Mouse (Mus musculus): ENCODE results near the gene Gnptab.
A peak's percentile ranks its signal among the peaks of the same experiment; 100 is the strongest.
"Not testable (repeated sequence)": the region's sequence is repeated elsewhere in the genome, so short reads cannot be mapped to it uniquely, and the experiment has no call there.

The Gnptab gene

DNA sequence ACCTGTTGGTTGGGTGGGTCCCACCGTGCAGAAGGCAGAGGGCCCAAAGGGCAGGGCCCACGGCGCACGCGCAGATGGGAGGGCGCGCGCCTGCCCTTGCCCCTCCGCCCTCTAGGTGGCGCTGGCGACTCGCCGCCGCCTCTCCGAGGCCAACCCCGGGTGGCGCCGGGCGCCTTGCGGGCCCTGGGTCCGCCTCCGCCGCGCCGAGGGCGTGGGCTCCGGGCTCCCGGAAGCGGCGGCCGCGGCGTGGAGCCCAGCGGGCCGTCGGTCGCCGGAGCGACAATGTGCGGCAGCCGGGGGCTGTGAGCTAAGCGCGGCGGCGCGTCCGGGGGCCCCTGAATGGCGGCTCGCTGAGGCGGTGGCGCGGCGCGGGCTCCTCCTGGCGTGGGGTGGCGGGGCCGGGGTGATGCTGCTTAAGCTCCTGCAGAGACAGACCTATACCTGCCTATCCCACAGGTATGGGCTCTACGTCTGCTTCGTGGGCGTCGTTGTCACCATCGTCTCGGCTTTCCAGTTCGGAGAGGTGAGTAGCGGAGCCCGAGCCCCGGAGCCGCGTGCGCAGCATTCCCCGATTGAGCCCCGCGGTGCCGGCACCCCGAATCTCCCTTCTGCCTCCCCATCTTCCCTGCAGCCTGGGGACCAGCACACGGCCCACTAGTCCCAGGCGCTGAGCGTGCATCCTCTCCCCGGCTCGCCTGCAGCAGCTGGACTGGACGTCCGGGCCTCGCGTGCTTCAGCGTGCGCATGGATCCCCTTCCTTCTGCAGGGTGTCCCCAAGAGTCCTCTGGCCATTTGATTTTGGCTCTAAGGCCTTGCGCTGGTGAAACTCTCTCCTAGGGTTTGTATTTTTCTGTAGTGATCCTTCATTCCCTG lies at the start of gene Gnptab, which contains the start of gene Dram1:
Gene Gnptab (plus strand): TSS at position 120 of the 873 bp plus-strand sequence.
Gene Dram1 (minus strand): TSS at position 68 of the 873 bp plus-strand sequence.
- DNase-seq (ENCODE audit: low read depth, low spot score): peak; percentile 79

- no peak for DNase-seq (ENCODE audit: low read depth, low spot score)
Observed at GRCm38 (mm10) chr10:88330695-88331094, 48.2 kb upstream of the Gnptab start.

- no peak for DNase-seq (ENCODE audit: low read depth, low spot score)
Observed at GRCm38 (mm10) chr10:88340660-88341059, 38.3 kb upstream of the Gnptab start.

DNA sequence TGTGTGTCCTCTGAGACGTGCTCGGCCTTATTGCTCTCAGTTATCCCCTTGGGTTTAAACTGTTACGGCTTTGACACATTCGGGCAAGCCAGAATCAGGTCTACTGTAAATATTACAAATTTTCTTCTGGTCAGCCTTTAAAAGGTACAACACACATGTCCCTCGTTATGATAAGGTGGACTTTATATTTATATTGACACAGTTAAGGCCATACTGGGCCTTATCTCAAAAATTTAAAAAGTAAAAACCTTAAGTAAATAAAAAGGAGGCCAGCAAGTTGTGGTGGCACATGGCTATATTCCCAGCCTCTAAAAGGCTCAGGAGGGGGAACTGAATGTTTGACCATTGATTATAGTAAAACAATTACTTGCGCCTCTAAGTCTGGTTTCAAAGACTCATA lies 37.6 kb upstream of the Gnptab start:
- DNase-seq (ENCODE audit: low read depth, low spot score): no peak

GRCm38 (mm10) chr10:88345899-88346401 lies 33.0 kb upstream of the Gnptab start:
- no peak for DNase-seq (ENCODE audit: low read depth, low spot score)

GRCm38 (mm10) chr10:88346454-88347245 lies 32.3 kb upstream of the Gnptab start:
- DNase-seq (ENCODE audit: low read depth, low spot score): peak; percentile 46

- peak; percentile 97 for DNase-seq (ENCODE audit: low read depth, low spot score)
Observed at GRCm38 (mm10) chr10:88349800-88350199, 29.1 kb upstream of the Gnptab start.

DNA sequence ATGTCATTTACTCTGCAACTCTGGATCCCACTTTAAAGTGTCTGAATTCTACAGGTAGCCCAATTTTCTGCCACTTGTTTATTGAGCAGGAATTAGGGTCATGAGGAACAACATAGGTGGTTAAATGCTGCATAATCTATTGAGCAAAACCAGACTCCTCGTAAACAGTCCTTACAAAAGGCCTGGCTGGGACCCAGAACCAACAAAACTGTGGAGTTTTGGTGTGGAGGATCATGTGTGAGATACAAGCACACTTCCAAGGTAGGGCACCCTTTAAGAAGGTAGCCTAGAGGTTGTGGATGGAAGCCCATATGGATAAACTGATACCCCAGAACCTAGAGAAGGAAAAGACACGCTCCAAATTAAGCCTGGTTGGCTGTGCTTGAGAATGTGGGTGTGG lies 28.2 kb upstream of the Gnptab start:
- DNase-seq (ENCODE audit: low read depth, low spot score): no peak

DNA sequence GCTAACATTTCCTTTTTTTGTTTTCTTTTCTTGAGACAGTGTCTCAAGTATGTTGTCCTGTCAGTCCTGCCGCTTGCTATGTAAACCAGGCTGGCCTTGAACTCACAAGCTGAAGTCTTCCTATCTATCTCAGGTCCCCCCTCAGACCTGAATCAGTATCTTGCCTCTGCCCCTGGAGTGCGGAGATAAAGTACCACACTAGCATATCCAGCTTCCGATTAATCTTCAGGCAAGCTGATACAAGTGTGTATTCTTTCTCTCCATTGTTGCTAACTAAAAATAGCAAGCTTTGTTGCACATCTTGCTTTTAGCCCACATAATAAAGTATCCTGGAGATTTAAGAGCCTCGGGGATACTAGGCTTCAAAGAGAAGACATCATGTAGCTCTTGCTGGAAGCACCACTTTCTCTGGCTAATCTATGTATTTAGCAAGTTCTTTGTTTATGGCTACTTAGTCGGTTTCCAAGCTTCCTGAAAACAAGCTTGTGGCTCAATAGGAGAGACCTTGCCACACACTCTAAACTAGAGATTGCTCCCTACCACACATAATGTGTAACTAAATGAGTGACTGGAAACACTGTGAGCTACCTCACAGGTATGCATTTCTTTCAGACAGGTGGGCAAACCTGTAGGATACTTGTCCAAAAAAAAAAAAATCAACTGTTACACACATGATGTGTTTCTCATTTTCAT lies 27.4 kb upstream of the Gnptab start:
- DNase-seq (ENCODE audit: low read depth, low spot score): no peak

GRCm38 (mm10) chr10:88352549-88352948 lies 26.4 kb upstream of the Gnptab start:
- DNase-seq (ENCODE audit: low read depth, low spot score): no peak

GRCm38 (mm10) chr10:88354599-88354998 lies 24.3 kb upstream of the Gnptab start:
- no peak for DNase-seq (ENCODE audit: low read depth, low spot score)

GRCm38 (mm10) chr10:88356114-88356982 lies 22.6 kb upstream of the Gnptab start:
- no peak for DNase-seq (ENCODE audit: low read depth, low spot score)

- peak; percentile 51 for DNase-seq (ENCODE audit: low read depth, low spot score)
Observed at GRCm38 (mm10) chr10:88356983-88357559, 21.9 kb upstream of the Gnptab start.

DNA sequence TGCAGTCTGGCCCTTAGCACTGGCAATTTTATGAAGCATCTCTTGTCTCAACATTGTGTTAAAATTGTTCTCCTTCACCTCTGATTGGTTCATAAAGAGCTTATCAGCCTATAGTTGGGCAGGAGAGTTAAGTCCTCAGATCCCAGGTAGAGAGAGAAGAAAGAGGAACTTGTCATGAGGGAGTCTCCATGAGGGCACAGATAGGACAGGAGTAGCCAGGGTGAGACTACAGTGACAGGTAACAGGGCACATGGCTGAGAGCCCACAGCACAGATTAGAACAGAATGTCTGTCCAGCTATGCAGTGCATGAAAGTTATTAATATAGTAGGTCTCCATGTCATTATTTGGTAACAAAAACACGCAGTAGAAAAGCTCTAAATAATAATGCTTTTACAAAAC lies 16.7 kb upstream of the Gnptab start:
- no peak for DNase-seq (ENCODE audit: low read depth, low spot score)

DNA sequence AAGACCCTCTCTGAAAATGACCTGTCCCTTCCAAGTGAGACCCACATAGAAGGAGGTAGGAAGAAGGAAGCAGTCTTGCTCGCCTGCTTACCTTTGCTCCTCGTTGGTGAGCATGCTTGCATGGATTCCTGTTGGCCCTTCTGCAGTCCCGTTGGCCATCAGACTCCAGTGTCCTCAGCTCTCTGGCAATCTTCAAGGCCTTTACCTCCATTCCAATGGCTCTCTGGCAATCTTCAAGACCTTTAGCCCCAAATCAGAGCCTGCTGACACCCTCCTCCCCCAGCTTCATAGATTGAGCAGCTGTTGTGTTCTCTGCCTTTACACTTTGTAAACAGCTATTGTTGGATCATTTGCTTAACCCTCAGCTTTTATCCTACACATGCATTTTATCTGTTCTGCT lies 14.7 kb upstream of the Gnptab start:
- DNase-seq (ENCODE audit: low read depth, low spot score): no peak

DNA sequence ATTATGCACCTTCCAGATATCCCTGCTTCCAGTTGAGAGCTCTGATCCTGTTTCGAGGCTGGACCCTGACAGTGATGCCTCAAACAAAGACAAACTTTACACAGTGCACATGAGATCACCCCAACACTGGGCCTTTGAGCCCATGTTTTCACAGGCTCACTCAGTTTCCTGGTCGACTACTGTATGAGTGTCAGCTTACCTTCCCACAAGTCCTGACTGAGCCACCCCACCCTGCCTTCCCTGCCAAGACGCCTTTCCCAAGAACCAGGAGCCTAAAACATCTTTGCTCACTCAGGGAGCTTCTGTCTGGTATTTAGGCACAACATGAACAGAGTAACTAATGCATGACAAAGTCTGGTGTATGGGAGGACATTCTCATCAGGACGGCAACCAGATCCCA lies 9.7 kb upstream of the Gnptab start:
- no peak for DNase-seq (ENCODE audit: low read depth, low spot score)

- peak; percentile 66 for DNase-seq (ENCODE audit: low read depth, low spot score)
Observed at GRCm38 (mm10) chr10:88371793-88372192, 7.1 kb upstream of the Gnptab start.

GRCm38 (mm10) chr10:88372436-88372835 lies 6.5 kb upstream of the Gnptab start:
- DNase-seq (ENCODE audit: low read depth, low spot score): no peak

- not testable (repeated sequence) for DNase-seq (ENCODE audit: low read depth, low spot score)
Observed at GRCm38 (mm10) chr10:88372945-88373344, 6.0 kb upstream of the Gnptab start.

- peak; percentile 23 for DNase-seq (ENCODE audit: low read depth, low spot score)
Observed at GRCm38 (mm10) chr10:88374984-88375383, 3.9 kb upstream of the Gnptab start.
